Mouse (Mus musculus) liver, embryonic 12.5 days (tissue): Measurements from ENCODE around the gene Odf4. TPM values are rescaled to one million over a fixed set of nuclear protein-coding genes. Genes with fewer than 3 reads are reported as not detected.
"Not testable (repeated sequence)": the region's sequence is repeated elsewhere in the genome, so short reads cannot be mapped to it uniquely, and the experiment has no call there.

Source experiments
- ATAC-seq: fragments of 200-750 bp; cut with Nextera tagmentation; 2 replicates; pipeline ENCODE4 v1.8.0; 2017; ENCODE audit warnings: moderate number of reproducible peaks, mild to moderate bottlenecking, moderate library complexity
- H3K27ac ChIP-seq: fragments of 300-500 bp; sonication (generic); 2 replicates; pipeline ENCODE4 v1.5.1; 2016; ENCODE audit warnings: mild to moderate bottlenecking
- H3K27me3 ChIP-seq: fragments of 300-500 bp; sonication (generic); replicated peaks from 2 replicates; pipeline ENCODE4 v1.6.1; 2016; ENCODE audit warnings: mild to moderate bottlenecking, moderate library complexity
- H3K36me3 ChIP-seq: fragments of 300-500 bp; sonication (generic); 2 replicates; pipeline ENCODE4 v1.6.1; 2016; ENCODE audit warnings: mild to moderate bottlenecking, moderate library complexity
- H3K4me1 ChIP-seq: fragments of 300-500 bp; sonication (generic); 2 replicates; pipeline ENCODE4 v1.6.1; 2016
- H3K4me2 ChIP-seq: fragments of 300-500 bp; sonication (generic); 2 replicates; pipeline ENCODE4 v1.6.1; 2016; ENCODE audit warnings: mild to moderate bottlenecking, moderate library complexity
- H3K4me3 ChIP-seq: fragments of 300-500 bp; sonication (generic); 2 replicates; pipeline ENCODE4 v1.5.1; 2016; ENCODE audit warnings: mild to moderate bottlenecking, moderate library complexity
- H3K9ac ChIP-seq: fragments of 300-500 bp; sonication (generic); 2 replicates; pipeline ENCODE4 v1.6.1; 2016; ENCODE audit warnings: mild to moderate bottlenecking, moderate library complexity
- H3K9me3 ChIP-seq: fragments of 300-500 bp; sonication (generic); replicated peaks from 2 replicates; pipeline ENCODE4 v1.6.1; 2016; ENCODE audit warnings: mild to moderate bottlenecking, moderate library complexity
- WGBS: fragments of 180-500 bp; shearing (Covaris S2); methylation state at CpG from one replicate; pipeline ENCODE4 v1.1.7; 2016; ENCODE audit not compliant: insufficient replicate concordance; 5-methylcytosine and 5-hydroxymethylcytosine counted together
- polyA plus RNA-seq: library from polyadenylated mRNA; unstranded; fragments of >200 nt; fragmentation: Nextera tagmentation; extraction: Ambion mirVana; gene quantifications from 2 replicates; pipeline ENCODE4 v1.2.1, GENCODE M21; 2016

The Odf4 gene
- polyA plus RNA-seq, 1 experiment from 2014 or later: not detected

DNA sequence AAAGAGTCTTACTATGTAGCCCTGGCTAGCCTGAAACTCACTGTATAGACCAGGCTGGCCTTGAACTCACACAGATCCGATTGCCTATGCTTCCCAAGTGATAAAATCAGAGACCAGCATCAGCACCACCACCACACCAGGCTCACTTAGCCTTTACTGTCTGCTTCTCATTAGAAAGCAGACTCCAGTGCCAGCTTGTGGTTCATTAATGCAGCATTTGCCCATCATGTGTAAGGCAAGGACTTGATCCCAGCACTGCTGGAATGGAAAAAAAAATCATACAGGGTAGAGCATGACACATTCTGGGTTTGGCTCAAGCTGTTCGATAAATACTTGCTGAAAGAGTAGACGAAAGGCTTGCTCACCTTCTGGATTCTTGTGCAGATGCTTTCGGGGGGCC lies 19.1 kb upstream of the Odf4 start:
- Histone ChIP-seq H3K4me1 (0 out of 2 replicates have a peak, but pooled peaks cover 5% of the 10 kb centered on the region), H3K27me3 (peaks cover 19% of the 10 kb centered on the region), H3K27ac (no peak overlapping the region), H3K36me3 (no peaks in the 10 kb centered on the region), H3K4me3 (no peak overlapping the region), H3K9me3 (no peaks in the 10 kb centered on the region), H3K4me2 (no peak overlapping the region), H3K9ac (no peak overlapping the region)
- 73% methylated on average over 4 of the region's 4 CpGs for WGBS
- no peak for ATAC-seq

DNA sequence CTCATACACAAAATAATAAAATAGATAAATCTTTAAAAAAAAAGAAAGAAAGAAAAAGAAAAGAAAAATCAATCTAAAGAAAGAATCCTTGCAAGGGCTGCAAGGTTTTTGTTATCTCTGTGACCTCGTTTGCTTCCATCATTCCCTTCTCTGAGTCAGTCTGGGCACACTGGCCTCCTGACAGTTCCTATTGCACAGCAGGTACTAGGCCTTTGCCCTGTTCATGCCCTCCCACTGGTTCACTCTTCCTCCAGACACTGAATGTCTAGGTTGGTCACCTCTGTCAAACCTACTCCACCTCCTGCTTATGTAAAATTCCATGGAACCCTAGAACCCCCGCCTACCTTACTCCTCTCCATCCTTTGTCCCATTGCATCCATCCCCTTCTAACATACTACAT lies 18.4 kb upstream of the Odf4 start:
- no peak for ATAC-seq
- Histone ChIP-seq H3K36me3 (no peaks in the 10 kb centered on the region), H3K4me1 (peaks cover 9% of the 10 kb centered on the region), H3K4me2 (no peak overlapping the region), H3K27me3 (peaks cover 19% of the 10 kb centered on the region), H3K9me3 (no peaks in the 10 kb centered on the region), H3K4me3 (no peak overlapping the region), H3K9ac (no peak overlapping the region), H3K27ac (no peak overlapping the region)
- 39% methylated on average over 2 of the region's 2 CpGs for WGBS

- 73% methylated on average over 8 of the region's 8 CpGs for WGBS
- Histone ChIP-seq H3K9me3 (no peaks in the 10 kb centered on the region), H3K27ac (no peak overlapping the region), H3K4me2 (no peak overlapping the region), H3K4me3 (no peak overlapping the region), H3K9ac (no peak overlapping the region), H3K36me3 (no peaks in the 10 kb centered on the region), H3K27me3 (peaks cover 18% of the 10 kb centered on the region), H3K4me1 (peaks cover 23% of the 10 kb centered on the region)
- ATAC-seq: no peak
These were observed 15.8 kb upstream of the Odf4 start for GRCm38 (mm10) chr11:68942731-68943130.

- Histone ChIP-seq H3K4me3 (peak overlapping the region; percentile 56), H3K4me2 (peak overlapping the region; percentile 70), H3K4me1 (peaks cover 18% of the 10 kb centered on the region), H3K27ac (no peak overlapping the region), H3K9ac (no peak overlapping the region), H3K9me3 (no peaks in the 10 kb centered on the region), H3K27me3 (no peaks in the 10 kb centered on the region), H3K36me3 (no peaks in the 10 kb centered on the region)
- ATAC-seq: no peak
- WGBS: 56% methylated on average over 4 of the region's 4 CpGs
These were observed 13.6 kb upstream of the Odf4 start for GRCm38 (mm10) chr11:68940516-68940915.

DNA sequence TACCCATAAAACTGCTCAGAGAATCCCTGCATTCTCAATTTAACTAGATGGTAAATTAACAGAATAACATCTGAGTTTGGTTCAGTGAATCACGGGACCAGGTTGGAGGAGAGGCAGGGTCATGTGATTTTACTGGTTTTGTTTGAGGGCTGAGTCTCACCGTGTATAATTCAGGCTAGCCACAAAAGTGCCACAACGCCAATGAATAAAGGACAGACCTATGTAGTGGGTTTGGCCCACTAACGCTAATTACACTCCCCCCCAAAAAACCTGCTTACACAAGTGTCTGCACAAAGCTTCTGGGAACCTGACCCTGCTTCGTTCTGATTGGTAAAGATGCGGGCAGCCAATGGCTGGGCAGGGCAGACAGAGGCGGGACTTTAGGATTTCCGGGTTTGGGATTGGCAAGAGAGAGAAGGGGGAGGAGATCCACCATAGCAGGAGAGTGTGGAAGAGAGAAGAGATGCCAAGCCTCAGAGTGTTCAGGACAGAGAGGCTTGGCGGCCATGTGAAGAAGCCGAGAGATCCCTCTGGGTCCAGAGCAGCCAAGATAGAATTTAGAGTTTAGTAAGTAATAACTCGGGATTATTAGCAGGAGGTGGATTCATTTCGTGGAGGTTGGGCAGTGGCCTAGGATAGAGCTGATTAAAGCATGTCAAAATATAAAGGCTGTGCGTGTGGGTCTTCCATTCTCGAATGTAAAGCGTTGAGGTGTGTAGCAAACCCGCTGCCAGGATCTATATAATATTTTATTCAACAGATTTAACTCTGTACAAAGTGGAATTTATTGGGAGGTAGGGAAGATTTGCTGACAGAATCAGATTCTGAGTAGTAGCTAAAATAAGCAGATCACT lies 12.8 kb upstream of the Odf4 start:
- H3K4me3 ChIP-seq: peak overlapping the region; percentile 56
- H3K4me1 ChIP-seq: peaks cover 18% of the 10 kb centered on the region
- peak overlapping the region; percentile 70 for H3K4me2 ChIP-seq
- no peaks in the 10 kb centered on the region for H3K27me3 ChIP-seq
- 6% methylated on average over 16 of the region's 16 CpGs for WGBS
- peak; percentile 99 for ATAC-seq
- H3K27ac ChIP-seq: no peak overlapping the region
- peak overlapping the region; percentile 63 for H3K9ac ChIP-seq
- H3K36me3 ChIP-seq: no peaks in the 10 kb centered on the region
- H3K9me3 ChIP-seq: no peaks in the 10 kb centered on the region

DNA sequence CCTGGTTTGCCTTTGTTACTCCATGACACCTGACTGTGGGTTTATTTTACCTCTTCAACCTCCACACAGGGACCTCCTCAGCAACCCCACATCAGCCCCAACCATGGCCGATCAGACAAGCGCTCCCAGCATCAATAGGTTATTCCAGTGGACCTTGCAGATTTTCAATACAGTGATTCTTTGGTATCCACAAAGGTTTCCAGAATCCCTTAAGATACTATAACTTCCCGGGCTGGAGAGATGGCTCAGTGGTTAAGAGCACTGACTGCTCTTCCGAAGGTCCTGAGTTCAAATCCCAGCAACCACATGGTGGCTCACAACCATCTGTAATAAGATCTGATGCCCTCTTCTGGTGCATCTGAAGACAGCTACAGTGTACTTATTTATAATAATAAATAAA lies 10.1 kb upstream of the Odf4 start:
- H3K9me3 ChIP-seq, H3K4me3 ChIP-seq, ATAC-seq, H3K27me3 ChIP-seq, H3K27ac ChIP-seq, H3K4me2 ChIP-seq, H3K36me3 ChIP-seq, H3K9ac ChIP-seq: not testable (repeated sequence)
- H3K4me1 ChIP-seq: peaks cover 18% of the 10 kb centered on the region
- 79% methylated on average over 4 of the region's 4 CpGs for WGBS

DNA sequence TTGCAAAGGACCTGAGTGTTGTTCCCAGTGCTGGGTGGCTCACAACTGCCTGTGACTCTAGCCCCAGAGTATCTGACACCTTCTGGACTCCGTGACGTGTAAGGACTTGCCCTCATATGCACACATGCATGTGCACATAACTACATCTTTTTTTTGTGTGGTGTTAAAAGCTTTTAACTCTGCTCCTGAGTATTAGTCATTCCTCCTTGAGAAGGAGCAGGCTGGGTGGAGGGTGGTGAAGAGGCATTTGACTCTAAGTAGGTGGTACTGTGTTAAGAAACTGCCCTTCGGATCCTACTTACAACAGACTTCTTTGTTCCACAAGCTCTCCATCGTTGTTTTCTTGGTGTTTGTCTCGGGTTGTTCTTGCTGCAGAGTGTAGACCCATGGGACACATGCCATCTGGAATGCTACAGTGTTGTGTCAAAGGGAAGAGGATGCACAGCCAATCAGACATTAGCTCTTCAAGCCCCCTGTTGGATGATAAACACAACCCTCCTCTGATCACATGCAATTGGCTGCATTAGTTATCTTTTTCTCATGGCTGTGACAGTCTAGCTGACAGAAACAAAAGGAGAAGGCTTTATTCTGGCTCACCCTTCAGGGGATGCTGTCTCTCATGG lies 7.1 kb upstream of the Odf4 start:
- Histone ChIP-seq H3K4me2 (no peak overlapping the region), H3K27ac (no peak overlapping the region), H3K27me3 (peaks cover 11% of the 10 kb centered on the region; the same call in 1 of the 2 replicates), H3K9me3 (no peaks in the 10 kb centered on the region), H3K36me3 (no peaks in the 10 kb centered on the region), H3K4me3 (no peak overlapping the region), H3K9ac (no peak overlapping the region), H3K4me1 (0 out of 2 replicates have a peak, but pooled peaks cover 3% of the 10 kb centered on the region)
- ATAC-seq: no peak
- 68% methylated on average over 5 of the region's 5 CpGs for WGBS

GRCm38 (mm10) chr11:68929947-68930346 lies 3.1 kb upstream of the Odf4 start:
- Histone ChIP-seq H3K36me3 (no peaks in the 10 kb centered on the region), H3K4me2 (no peak overlapping the region), H3K27ac (no peak overlapping the region), H3K4me1 (peaks cover under 1% of the 10 kb centered on the region; the same call in 1 of the 2 replicates), H3K4me3 (no peak overlapping the region), H3K27me3 (peaks cover 29% of the 10 kb centered on the region; the same call in 1 of the 2 replicates), H3K9me3 (no peaks in the 10 kb centered on the region), H3K9ac (no peak overlapping the region)
- 67% methylated on average over 6 of the region's 6 CpGs for WGBS
- ATAC-seq: no peak

GRCm38 (mm10) chr11:68924749-68925148 lies 2.1 kb downstream of the Odf4 start:
- Histone ChIP-seq H3K27me3 (peaks cover 29% of the 10 kb centered on the region; the same call in 1 of the 2 replicates), H3K4me1 (peaks cover 7% of the 10 kb centered on the region; the same call in 1 of the 2 replicates), H3K4me3 (no peak overlapping the region), H3K9ac (no peak overlapping the region), H3K4me2 (no peak overlapping the region), H3K36me3 (no peaks in the 10 kb centered on the region), H3K9me3 (no peaks in the 10 kb centered on the region), H3K27ac (no peak overlapping the region)
- no peak for ATAC-seq
- 51% methylated on average over 2 of the region's 2 CpGs for WGBS

DNA sequence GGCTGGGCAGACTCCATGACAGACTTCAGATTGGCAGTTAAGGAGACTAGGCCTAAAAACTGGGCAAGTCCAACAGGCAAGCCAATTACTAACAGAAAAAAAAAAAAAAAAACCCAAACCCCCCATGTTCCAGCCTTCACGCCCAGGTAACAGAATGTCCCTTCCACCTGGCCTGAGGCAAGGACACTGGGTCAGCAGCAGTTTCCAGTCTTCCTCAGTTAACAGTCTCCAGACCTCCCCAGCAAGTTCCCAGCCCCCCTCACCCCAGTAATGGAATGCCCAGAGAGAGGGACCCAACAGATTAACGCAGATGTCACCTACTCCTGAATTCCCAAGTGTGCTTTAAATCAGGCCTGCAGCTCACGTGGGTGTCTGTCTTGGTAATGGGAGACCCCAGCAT lies 3.7 kb downstream of the Odf4 start:
- WGBS: 62% methylated on average over 3 of the region's 3 CpGs
- ATAC-seq: no peak
- Histone ChIP-seq H3K9me3 (no peaks in the 10 kb centered on the region), H3K4me2 (no peak overlapping the region), H3K36me3 (no peaks in the 10 kb centered on the region), H3K27me3 (peaks cover 29% of the 10 kb centered on the region; the same call in 1 of the 2 replicates), H3K27ac (no peak overlapping the region), H3K9ac (no peak overlapping the region), H3K4me1 (peaks cover 7% of the 10 kb centered on the region; the same call in 1 of the 2 replicates), H3K4me3 (no peak overlapping the region)

DNA sequence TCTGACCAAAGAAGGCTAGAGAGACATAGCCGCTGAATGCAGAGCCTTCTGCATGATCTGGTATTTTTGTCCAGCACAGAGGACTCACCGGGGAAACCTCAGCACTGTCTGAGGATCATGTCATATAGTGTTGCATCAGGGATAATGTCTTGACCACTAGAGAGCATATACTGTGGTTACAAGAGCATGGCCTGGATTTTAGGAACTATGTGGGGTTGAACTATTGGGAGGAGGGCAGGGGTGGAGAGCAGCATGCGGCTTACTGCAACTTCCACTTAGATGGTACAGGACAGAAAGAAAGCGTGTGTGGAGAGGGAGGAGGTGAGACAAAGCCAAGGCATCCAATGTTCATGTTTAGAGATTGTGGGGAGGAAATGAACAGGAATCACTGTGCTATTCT lies 12.3 kb downstream of the Odf4 start:
- WGBS: 74% methylated on average over 4 of the region's 4 CpGs
- Histone ChIP-seq H3K4me3 (no peak overlapping the region), H3K4me2 (no peak overlapping the region), H3K36me3 (no peaks in the 10 kb centered on the region), H3K4me1 (no peaks in the 10 kb centered on the region), H3K27me3 (peaks cover 29% of the 10 kb centered on the region), H3K9me3 (0 out of 2 replicates have a peak, but pooled peaks cover 4% of the 10 kb centered on the region), H3K27ac (no peak overlapping the region), H3K9ac (no peak overlapping the region)
- ATAC-seq: no peak

DNA sequence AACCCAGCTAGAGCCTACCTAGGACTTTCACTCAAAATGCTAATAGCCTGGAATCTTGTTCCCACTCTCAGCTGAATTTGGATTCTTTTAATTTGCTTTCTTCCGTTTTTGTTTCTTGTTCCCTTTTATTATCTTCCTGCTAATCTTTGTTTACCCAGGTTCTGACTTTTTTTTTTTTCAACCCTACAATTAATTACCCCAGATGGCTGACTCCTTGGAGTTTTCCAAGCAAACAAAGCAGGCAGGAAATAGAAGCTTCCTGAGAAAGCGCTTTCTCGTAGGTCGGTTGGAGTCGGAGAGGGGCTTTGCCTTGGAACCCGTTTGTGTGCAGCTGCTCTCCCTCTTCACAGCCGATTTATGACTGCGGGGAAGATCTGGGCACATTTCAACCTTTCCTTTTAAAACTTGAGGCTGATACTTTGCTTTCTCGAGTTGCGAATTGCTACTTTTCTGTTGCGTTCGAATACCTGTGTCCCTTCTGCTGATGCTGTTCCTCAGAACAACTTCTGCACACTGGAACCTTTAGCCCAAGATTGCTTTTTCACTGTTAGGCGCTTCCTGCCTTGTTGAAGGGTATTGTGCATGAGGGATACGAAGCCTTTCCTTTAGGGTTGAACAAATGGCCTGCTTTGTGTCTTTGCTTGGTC lies 15.2 kb downstream of the Odf4 start:
- no peak overlapping the region for H3K27ac ChIP-seq
- no peak overlapping the region for H3K4me2 ChIP-seq

More for the DNA sequence above, 15.2 kb downstream of the Odf4 start:
- no peak overlapping the region for H3K4me3 ChIP-seq
- H3K9me3 ChIP-seq: 0 out of 2 replicates have a peak, but pooled peaks cover 4% of the 10 kb centered on the region
- peaks cover 29% of the 10 kb centered on the region for H3K27me3 ChIP-seq
- no peak overlapping the region for H3K9ac ChIP-seq
- 30% methylated on average over 14 of the region's 14 CpGs for WGBS
- ATAC-seq: no peak
- 0 out of 2 replicates have a peak, but pooled peaks cover 4% of the 10 kb centered on the region for H3K4me1 ChIP-seq
- peaks cover 9% of the 10 kb centered on the region for H3K36me3 ChIP-seq
